Mouse (Mus musculus) kidney, adult 2 months (tissue): Measurements from ENCODE around the gene Tmem245.

ENCODE experiments used
- CTCF ChIP-seq: fragments of 200-500 bp; conservative IDR thresholded peaks from 2 replicates; pipeline ENCODE4 v1.5.1; 2011; ENCODE audit warnings: low read depth, mild to moderate bottlenecking, control low read depth, low read length, moderate library complexity, mixed read lengths; ENCODE audit not compliant: insufficient read depth, insufficient read length
- POLR2A ChIP-seq: fragments of 200-500 bp; IDR thresholded peaks from one replicate; pipeline ENCODE4 v1.6.1; 2011; ENCODE audit warnings: low read depth, low read length, control low read depth

DNA sequence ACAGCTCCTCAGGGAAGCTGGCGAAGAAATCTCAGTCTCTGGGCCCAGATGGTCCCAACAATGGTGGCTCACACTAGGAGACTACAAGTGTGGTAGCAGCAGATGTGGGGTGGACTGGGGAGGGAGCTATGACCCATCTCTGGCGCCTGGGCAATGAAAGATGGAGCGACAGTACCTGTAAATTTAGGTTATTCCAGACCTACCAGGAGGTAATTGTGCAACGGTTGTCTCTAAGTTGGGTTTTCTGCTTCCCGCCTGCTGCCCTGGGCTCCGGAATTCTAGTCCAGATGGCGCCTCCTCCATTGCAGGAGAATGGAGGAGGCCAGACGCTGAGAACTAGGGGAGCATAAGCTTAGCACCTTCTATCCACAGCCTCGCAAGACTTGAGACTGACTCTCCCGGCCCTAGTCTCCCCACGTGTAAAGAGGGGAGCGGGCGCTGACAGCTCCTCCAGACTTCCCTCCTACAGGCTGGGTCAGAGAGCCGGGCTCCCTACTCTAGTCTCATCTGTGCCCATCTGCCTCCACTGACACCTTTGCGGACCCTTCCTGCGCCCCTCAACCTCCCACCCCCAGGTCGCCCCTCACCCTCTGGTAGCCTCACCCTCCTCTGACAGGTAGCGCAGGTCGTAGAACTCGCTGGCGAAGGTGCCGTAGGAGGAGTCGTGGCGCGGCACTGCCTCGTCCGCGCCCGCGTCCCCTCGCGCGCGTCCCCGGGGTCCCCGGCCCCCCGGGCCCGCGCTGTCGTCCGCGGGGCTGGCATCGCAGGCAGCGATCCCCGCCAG is 42.4 kb upstream of the Tmem245 start:
- no peak for TF ChIP-seq POLR2A
- no peak for TF ChIP-seq CTCF
